Mouse (Mus musculus): ENCODE data around the gene Immp1l. TPM values are rescaled to one million over a fixed set of nuclear protein-coding genes. Genes with fewer than 3 reads are reported as not detected.
A peak's percentile ranks its signal among the peaks of the same experiment; 100 is the strongest.

Gene Immp1l
- polyA plus RNA-seq, 1 experiment from 2014 or later: 106 TPM

DNA sequence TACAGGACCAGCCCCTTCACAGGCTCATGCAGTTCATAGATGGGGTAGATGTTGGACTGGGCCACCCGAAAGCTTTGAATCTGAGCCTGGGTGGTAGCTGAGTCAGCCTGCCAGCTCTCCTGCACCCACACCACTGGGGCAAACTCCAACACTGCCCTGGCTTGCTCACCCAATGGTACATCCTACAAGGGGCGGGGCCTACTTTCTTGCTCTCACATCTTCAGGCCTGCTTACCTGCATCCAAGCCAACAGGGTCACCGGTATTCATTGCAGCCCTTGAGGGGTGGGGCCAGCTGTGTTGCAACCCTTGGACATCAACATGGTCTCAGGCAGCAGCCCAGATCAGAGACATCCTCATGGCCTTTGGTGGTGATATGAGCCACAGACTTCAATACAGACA, 6.2 kb downstream of the Immp1l start:
- TF ChIP-seq EP300 (optimal IDR thresholded peaks at IDR 0.05): no peak
- 0 out of 2 replicates have a peak, but pooled peaks have one; percentile 26 for ATAC-seq (ENCODE audit: low FRiP score, low TSS enrichment)
- WGBS: 88% methylated on average over 3 of the region's 3 CpGs

GRCm38 (mm10) chr2:105913655-105914366, 9.4 kb downstream of the Immp1l start:
- no peak for ATAC-seq (ENCODE audit: low FRiP score, low TSS enrichment)
- H3K9me3 ChIP-seq (ENCODE audit: control insufficient read depth, low read length): no peaks in the 10 kb centered on the region
- no peak overlapping the region for H3K9ac ChIP-seq (ENCODE audit: low read length)
- H3K36me3 ChIP-seq (ENCODE audit: control insufficient read depth, insufficient read depth, low read length): peaks cover 5% of the 10 kb centered on the region; the same call in 1 of the 2 replicates
- H3K4me3 ChIP-seq (ENCODE audit: low read depth, low read length): no peak overlapping the region
- H3K27ac ChIP-seq (replicated peaks): no peak overlapping the region
- no peaks in the 10 kb centered on the region for H3K4me1 ChIP-seq (replicated peaks; ENCODE audit: control insufficient read depth, insufficient read depth)
- WGBS: 87% methylated on average over 6 of the region's 6 CpGs
- H3K4me2 ChIP-seq (replicated peaks; ENCODE audit: low read depth): no peak overlapping the region
- no peak for DNase-seq (ENCODE audit: low spot score)
- no peaks in the 10 kb centered on the region for H3K27me3 ChIP-seq (ENCODE audit: control insufficient read depth, insufficient read depth, low read length)
- TF ChIP-seq EP300 (optimal IDR thresholded peaks at IDR 0.05): no peak
- no peak for TF ChIP-seq CTCF (IDR thresholded peaks at IDR 0.05; ENCODE audit: low read depth)

More for the DNA sequence above, 6.2 kb downstream of the Immp1l start:
- H3K4me3 ChIP-seq (ENCODE audit: low read depth, low read length): no peak overlapping the region
- H3K36me3 ChIP-seq (ENCODE audit: control insufficient read depth, insufficient read depth, low read length): peaks cover 5% of the 10 kb centered on the region; the same call in 1 of the 2 replicates
- no peaks in the 10 kb centered on the region for H3K4me1 ChIP-seq (replicated peaks; ENCODE audit: control insufficient read depth, insufficient read depth)
- no peaks in the 10 kb centered on the region for H3K27me3 ChIP-seq (ENCODE audit: control insufficient read depth, insufficient read depth, low read length)
- H3K27ac ChIP-seq (replicated peaks): no peak overlapping the region
- no peaks in the 10 kb centered on the region for H3K9me3 ChIP-seq (ENCODE audit: control insufficient read depth, low read length)
- no peak overlapping the region for H3K4me2 ChIP-seq (replicated peaks; ENCODE audit: low read depth)
- no peak for DNase-seq (ENCODE audit: low spot score)
- no peak overlapping the region for H3K9ac ChIP-seq (ENCODE audit: low read length)

GRCm38 (mm10) chr2:105916671-105917070, 12.2 kb downstream of the Immp1l start:
- TF ChIP-seq EP300 (optimal IDR thresholded peaks at IDR 0.05) (no peak), CTCF (IDR thresholded peaks at IDR 0.05; ENCODE audit: low read depth) (no peak)
- H3K27me3 ChIP-seq (ENCODE audit: control insufficient read depth, insufficient read depth, low read length): no peaks in the 10 kb centered on the region
- no peak overlapping the region for H3K4me3 ChIP-seq (ENCODE audit: low read depth, low read length)
- H3K4me1 ChIP-seq (replicated peaks; ENCODE audit: control insufficient read depth, insufficient read depth): no peaks in the 10 kb centered on the region
- H3K36me3 ChIP-seq (ENCODE audit: control insufficient read depth, insufficient read depth, low read length): no peaks in the 10 kb centered on the region
- no peak for DNase-seq (ENCODE audit: low spot score)
- 100% methylated on average over 1 of the region's 1 CpGs for WGBS
- no peak overlapping the region for H3K4me2 ChIP-seq (replicated peaks; ENCODE audit: low read depth)
- H3K27ac ChIP-seq (replicated peaks): no peak overlapping the region
- no peak for ATAC-seq (ENCODE audit: low FRiP score, low TSS enrichment)
- no peaks in the 10 kb centered on the region for H3K9me3 ChIP-seq (ENCODE audit: control insufficient read depth, low read length)
- H3K9ac ChIP-seq (ENCODE audit: low read length): no peak overlapping the region

GRCm38 (mm10) chr2:105917623-105918346, 13.3 kb downstream of the Immp1l start:
- Histone ChIP-seq H3K27ac (replicated peaks) (no peak overlapping the region), H3K9ac (ENCODE audit: low read length) (no peak overlapping the region), H3K9me3 (ENCODE audit: control insufficient read depth, low read length) (no peaks in the 10 kb centered on the region), H3K4me2 (replicated peaks; ENCODE audit: low read depth) (no peak overlapping the region), H3K4me1 (replicated peaks; ENCODE audit: control insufficient read depth, insufficient read depth) (no peaks in the 10 kb centered on the region), H3K36me3 (ENCODE audit: control insufficient read depth, insufficient read depth, low read length) (no peaks in the 10 kb centered on the region), H3K4me3 (ENCODE audit: low read depth, low read length) (no peak overlapping the region), H3K27me3 (ENCODE audit: control insufficient read depth, insufficient read depth, low read length) (no peaks in the 10 kb centered on the region)
- TF ChIP-seq CTCF (IDR thresholded peaks at IDR 0.05; ENCODE audit: low read depth) (no peak), EP300 (optimal IDR thresholded peaks at IDR 0.05) (no peak)
- 76% methylated on average over 5 of the region's 5 CpGs for WGBS
- ATAC-seq (ENCODE audit: low FRiP score, low TSS enrichment) (no peak), DNase-seq (ENCODE audit: low spot score) (no peak)

GRCm38 (mm10) chr2:105950131-105950530, 45.7 kb downstream of the Immp1l start:
- H3K4me3 ChIP-seq (ENCODE audit: low read depth, low read length): no peak overlapping the region
- 96% methylated on average over 2 of the region's 2 CpGs for WGBS
- H3K9ac ChIP-seq (ENCODE audit: low read length): no peak overlapping the region
- H3K36me3 ChIP-seq (ENCODE audit: control insufficient read depth, insufficient read depth, low read length): no peaks in the 10 kb centered on the region
- H3K9me3 ChIP-seq (ENCODE audit: control insufficient read depth, low read length): no peaks in the 10 kb centered on the region
- no peak for DNase-seq (ENCODE audit: low spot score)
- ATAC-seq (ENCODE audit: low FRiP score, low TSS enrichment): no peak
- no peaks in the 10 kb centered on the region for H3K27me3 ChIP-seq (ENCODE audit: control insufficient read depth, insufficient read depth, low read length)
- TF ChIP-seq CTCF (IDR thresholded peaks at IDR 0.05; ENCODE audit: low read depth) (no peak), EP300 (optimal IDR thresholded peaks at IDR 0.05) (no peak)
- no peak overlapping the region for H3K27ac ChIP-seq (replicated peaks)
- no peak overlapping the region for H3K4me2 ChIP-seq (replicated peaks; ENCODE audit: low read depth)
- H3K4me1 ChIP-seq (replicated peaks; ENCODE audit: control insufficient read depth, insufficient read depth): no peaks in the 10 kb centered on the region
